Mouse (Mus musculus): ENCODE results near the gene Myo9a. TPM values are rescaled to one million over a fixed set of nuclear protein-coding genes. Genes with fewer than 3 reads are reported as not detected.
A peak's percentile ranks its signal among the peaks of the same experiment; 100 is the strongest.

Myo9a gene
- polyA plus RNA-seq (2016; fragmentation: Nextera tagmentation; extraction: Ambion mirVana) = 22.9 and 26.2 TPM in 2 replicates

DNA sequence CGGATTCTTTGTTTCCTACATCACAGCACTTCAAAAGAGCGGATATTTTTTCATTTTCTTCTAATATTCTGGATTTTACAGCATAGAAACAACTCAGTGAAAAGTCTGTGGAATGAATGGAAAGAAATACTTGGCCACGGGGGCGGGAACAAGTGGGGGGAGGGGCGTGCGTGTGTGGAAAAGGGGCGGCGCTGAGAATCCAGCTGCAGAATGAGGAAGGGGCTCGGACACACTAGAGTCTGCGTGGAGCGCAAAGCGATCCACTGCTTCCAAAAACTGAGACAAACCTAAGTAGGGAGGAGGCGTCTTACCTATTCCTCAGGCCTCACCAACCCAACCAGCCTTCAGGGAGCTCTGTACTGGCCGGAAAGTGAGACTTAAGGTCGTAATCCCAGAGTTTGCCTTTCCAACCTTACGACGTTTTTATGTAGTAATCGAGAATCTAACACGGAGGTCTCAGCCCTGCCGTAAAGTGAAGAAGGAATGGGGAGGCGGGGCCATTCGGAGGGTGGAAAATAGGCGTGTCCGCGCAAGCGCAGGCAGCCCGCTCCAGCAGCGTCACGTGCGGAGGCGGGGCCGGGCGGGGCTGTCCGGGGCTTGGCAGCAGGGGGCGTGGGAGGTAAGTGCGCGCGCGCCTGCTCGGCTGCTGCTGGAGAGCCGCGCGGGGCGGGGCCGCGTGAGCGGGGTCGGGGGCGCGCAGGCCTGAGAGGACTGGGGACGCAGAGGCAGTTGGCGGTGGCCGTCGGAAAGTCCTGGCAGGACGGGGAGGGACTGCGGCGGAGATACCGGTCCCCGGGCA lies at the start of gene Myo9a, which contains the start of gene Senp8:
Gene Myo9a, plus strand, starts transcription at position 630 of the 799 bp plus-strand sequence.
Gene Senp8, minus strand, starts transcription at position 444 of the 799 bp plus-strand sequence.
- peak within 1 kb of the TSS; percentile 92 for H3K9ac ChIP-seq (replicated peaks)
- no peaks in the 10 kb centered on the region for H3K27me3 ChIP-seq
- WGBS = under 1% methylated on average over 49 of the region's 59 CpGs
- no peaks in the 10 kb centered on the region for H3K36me3 ChIP-seq
- peak; percentile 93 for ATAC-seq (ENCODE audit: low FRiP score, low read depth)
- peak within 1 kb of the TSS; percentile 94 for H3K4me3 ChIP-seq
- peaks cover 13% of the 10 kb centered on the region for H3K4me1 ChIP-seq
- no peaks in the 10 kb centered on the region for H3K9me3 ChIP-seq
- H3K27ac ChIP-seq (replicated peaks) = peak within 1 kb of the TSS; percentile 95
- H3K4me2 ChIP-seq (replicated peaks) = peak within 1 kb of the TSS; percentile 80

GRCm38 (mm10) chr9:59701094-59701493 lies 49.6 kb upstream of the Myo9a start:
- no peak overlapping the region for H3K27ac ChIP-seq (replicated peaks)
- 85% methylated on average over 7 of the region's 7 CpGs for WGBS
- no peaks in the 10 kb centered on the region for H3K9me3 ChIP-seq
- no peak overlapping the region for H3K4me3 ChIP-seq
- no peak for ATAC-seq (ENCODE audit: low FRiP score, low read depth)
- no peaks in the 10 kb centered on the region for H3K36me3 ChIP-seq
- H3K4me1 ChIP-seq = no peaks in the 10 kb centered on the region
- no peaks in the 10 kb centered on the region for H3K27me3 ChIP-seq
- no peak overlapping the region for H3K4me2 ChIP-seq (replicated peaks)
- no peak overlapping the region for H3K9ac ChIP-seq (replicated peaks)

GRCm38 (mm10) chr9:59703099-59703498 lies 47.6 kb upstream of the Myo9a start:
- ATAC-seq (ENCODE audit: low FRiP score, low read depth) = no peak
- WGBS = 72% methylated on average over 6 of the region's 6 CpGs
- H3K4me3 ChIP-seq = no peak overlapping the region
- H3K9ac ChIP-seq (replicated peaks) = no peak overlapping the region
- no peaks in the 10 kb centered on the region for H3K36me3 ChIP-seq
- H3K4me2 ChIP-seq (replicated peaks) = no peak overlapping the region
- H3K27me3 ChIP-seq = no peaks in the 10 kb centered on the region
- H3K9me3 ChIP-seq = no peaks in the 10 kb centered on the region
- H3K4me1 ChIP-seq = no peaks in the 10 kb centered on the region
- H3K27ac ChIP-seq (replicated peaks) = no peak overlapping the region

GRCm38 (mm10) chr9:59706850-59707825 lies 43.6 kb upstream of the Myo9a start:
- Histone ChIP-seq H3K4me2 (replicated peaks) (no peak overlapping the region), H3K4me1 (no peaks in the 10 kb centered on the region), H3K9me3 (no peaks in the 10 kb centered on the region), H3K9ac (replicated peaks) (no peak overlapping the region), H3K27me3 (no peaks in the 10 kb centered on the region), H3K4me3 (no peak overlapping the region), H3K36me3 (no peaks in the 10 kb centered on the region), H3K27ac (replicated peaks) (no peak overlapping the region)
- WGBS = 70% methylated on average over 10 of the region's 10 CpGs
- no peak for ATAC-seq (ENCODE audit: low FRiP score, low read depth)

DNA sequence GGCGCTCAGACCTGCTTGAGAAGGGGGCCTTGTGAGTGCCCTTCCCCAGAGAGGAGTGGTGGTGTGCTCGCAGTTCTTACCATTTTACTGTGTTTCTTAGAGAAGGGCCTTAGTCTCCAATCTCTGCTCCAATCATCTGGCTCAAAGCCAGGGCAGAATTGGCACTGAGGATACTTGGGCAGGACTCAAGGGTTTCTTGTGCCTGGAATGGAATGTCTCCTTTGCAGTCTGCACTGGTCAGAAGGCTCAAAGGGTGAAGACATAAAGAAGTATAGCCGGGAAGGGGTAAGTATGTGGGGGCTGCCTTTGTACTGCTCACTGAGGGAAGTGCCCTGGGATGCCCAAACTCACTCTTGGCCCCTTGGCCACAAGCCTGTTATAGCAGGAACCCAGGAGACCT lies 41.5 kb upstream of the Myo9a start:
- no peak overlapping the region for H3K4me2 ChIP-seq (replicated peaks)
- no peaks in the 10 kb centered on the region for H3K9me3 ChIP-seq
- WGBS = 86% methylated on average over 3 of the region's 3 CpGs
- ATAC-seq (ENCODE audit: low FRiP score, low read depth) = no peak
- H3K4me3 ChIP-seq = no peak overlapping the region
- no peak overlapping the region for H3K27ac ChIP-seq (replicated peaks)
- H3K27me3 ChIP-seq = no peaks in the 10 kb centered on the region
- 0 out of 2 replicates have a peak, but pooled peaks cover 5% of the 10 kb centered on the region for H3K4me1 ChIP-seq
- H3K36me3 ChIP-seq = no peaks in the 10 kb centered on the region
- no peak overlapping the region for H3K9ac ChIP-seq (replicated peaks)

DNA sequence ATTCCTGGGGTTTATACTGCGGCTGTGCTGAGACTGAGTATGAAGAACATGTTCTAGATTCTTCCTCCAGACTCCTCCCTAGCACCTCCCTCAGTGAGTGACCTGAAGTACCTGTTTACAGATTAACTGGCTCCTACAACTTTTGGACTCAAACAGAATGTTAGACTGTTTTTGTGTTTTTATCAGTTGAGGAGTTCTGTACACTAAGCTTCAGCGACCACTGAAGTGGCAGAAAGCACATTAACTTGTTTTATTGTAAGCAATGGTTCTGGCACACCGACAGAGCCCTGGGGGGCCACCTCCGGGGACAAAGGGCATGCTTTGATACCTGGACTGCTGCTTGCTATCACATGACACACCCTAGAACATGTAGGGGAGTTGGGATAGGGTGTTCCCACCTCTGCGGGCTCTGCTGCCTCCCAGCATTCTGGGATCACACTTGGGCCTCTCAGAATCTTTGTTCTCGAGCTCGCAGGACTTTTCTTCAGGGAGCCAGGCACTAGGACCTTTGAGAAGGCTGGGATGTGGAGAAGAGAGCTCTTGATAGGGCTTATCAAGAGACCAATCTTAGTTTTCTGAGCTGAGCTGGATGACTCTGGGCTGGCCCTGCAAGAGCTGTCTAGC lies 34.3 kb upstream of the Myo9a start:
- 82% methylated on average over 7 of the region's 7 CpGs for WGBS
- ATAC-seq (ENCODE audit: low FRiP score, low read depth) = no peak
- Histone ChIP-seq H3K27me3 (no peaks in the 10 kb centered on the region), H3K4me3 (no peak overlapping the region), H3K9ac (replicated peaks) (no peak overlapping the region), H3K4me1 (0 out of 2 replicates have a peak, but pooled peaks cover 5% of the 10 kb centered on the region), H3K9me3 (no peaks in the 10 kb centered on the region), H3K27ac (replicated peaks) (no peak overlapping the region), H3K36me3 (no peaks in the 10 kb centered on the region), H3K4me2 (replicated peaks) (no peak overlapping the region)

- Histone ChIP-seq H3K4me3 (no peak overlapping the region), H3K9ac (replicated peaks) (no peak overlapping the region), H3K4me1 (peaks cover 5% of the 10 kb centered on the region; the same call in 1 of the 2 replicates), H3K27me3 (0 out of 2 replicates have a peak, but pooled peaks cover 8% of the 10 kb centered on the region), H3K9me3 (no peaks in the 10 kb centered on the region), H3K36me3 (no peaks in the 10 kb centered on the region), H3K4me2 (replicated peaks) (no peak overlapping the region), H3K27ac (replicated peaks) (no peak overlapping the region)
- no peak for ATAC-seq (ENCODE audit: low FRiP score, low read depth)
- WGBS = 90% methylated on average over 4 of the region's 4 CpGs
These were observed 32.5 kb upstream of the Myo9a start for GRCm38 (mm10) chr9:59718237-59718636.

GRCm38 (mm10) chr9:59721144-59721543 lies 29.6 kb upstream of the Myo9a start:
- H3K36me3 ChIP-seq = no peaks in the 10 kb centered on the region
- peaks cover 10% of the 10 kb centered on the region; the same call in 1 of the 2 replicates for H3K4me1 ChIP-seq
- WGBS = 87% methylated on average over 5 of the region's 5 CpGs
- no peak for ATAC-seq (ENCODE audit: low FRiP score, low read depth)
- H3K4me2 ChIP-seq (replicated peaks) = no peak overlapping the region
- no peaks in the 10 kb centered on the region for H3K9me3 ChIP-seq
- no peak overlapping the region for H3K4me3 ChIP-seq
- 0 out of 2 replicates have a peak, but pooled peaks cover 8% of the 10 kb centered on the region for H3K27me3 ChIP-seq
- H3K27ac ChIP-seq (replicated peaks) = no peak overlapping the region
- H3K9ac ChIP-seq (replicated peaks) = no peak overlapping the region

GRCm38 (mm10) chr9:59723096-59723657 lies 27.5 kb upstream of the Myo9a start:
- no peak overlapping the region for H3K27ac ChIP-seq (replicated peaks)
- ATAC-seq (ENCODE audit: low FRiP score, low read depth) = no peak

GRCm38 (mm10) chr9:59723791-59724442 lies 26.8 kb upstream of the Myo9a start:
- Histone ChIP-seq H3K9ac (replicated peaks) (no peak overlapping the region), H3K27me3 (0 out of 2 replicates have a peak, but pooled peaks cover 8% of the 10 kb centered on the region), H3K4me3 (no peak overlapping the region), H3K36me3 (no peaks in the 10 kb centered on the region), H3K4me2 (replicated peaks) (no peak overlapping the region), H3K9me3 (no peaks in the 10 kb centered on the region), H3K27ac (replicated peaks) (no peak overlapping the region), H3K4me1 (peaks cover 10% of the 10 kb centered on the region; the same call in 1 of the 2 replicates)
- no peak for ATAC-seq (ENCODE audit: low FRiP score, low read depth)
- WGBS = 70% methylated on average over 8 of the region's 8 CpGs

More at GRCm38 (mm10) chr9:59723096-59723657, 27.5 kb upstream of the Myo9a start:
- H3K27me3 ChIP-seq = 0 out of 2 replicates have a peak, but pooled peaks cover 8% of the 10 kb centered on the region
- no peaks in the 10 kb centered on the region for H3K36me3 ChIP-seq
- H3K4me1 ChIP-seq = peaks cover 10% of the 10 kb centered on the region; the same call in 1 of the 2 replicates
- no peak overlapping the region for H3K9ac ChIP-seq (replicated peaks)
- H3K4me3 ChIP-seq = no peak overlapping the region
- H3K4me2 ChIP-seq (replicated peaks) = peak overlapping the region; percentile 37; the same call in 1 of the 2 replicates
- no peaks in the 10 kb centered on the region for H3K9me3 ChIP-seq
- 19% methylated on average over 10 of the region's 10 CpGs for WGBS

All from midbrain, embryonic 12.5 days (tissue).